Mouse (Mus musculus): ENCODE measurements at regions not wholly inside any gene's neighbourhood (a gene's known extent, or its start where the extent isn't known, plus 50 kb on each side); places are given as distances from the start of the nearest gene placed in this dataset.

GRCm38 (mm10) chr7:95550099-95550498 lies 620.9 kb upstream of the Tenm4 start:
- no peak for DNase-seq (ENCODE audit: low spot score)
- Histone ChIP-seq H3K4me2 (replicated peaks; ENCODE audit: low read depth, low read length) (no peak overlapping the region), H3K4me1 (replicated peaks; ENCODE audit: control insufficient read depth, insufficient read depth, low read length) (no peaks in the 10 kb centered on the region), H3K27me3 (ENCODE audit: control insufficient read depth, insufficient read depth, low read length) (no peaks in the 10 kb centered on the region), H3K27ac (ENCODE audit: low read depth, low read length) (no peak overlapping the region), H3K9ac (ENCODE audit: low read depth, low read length) (no peak overlapping the region), H3K9me3 (ENCODE audit: control insufficient read depth, low read length) (no peaks in the 10 kb centered on the region), H3K36me3 (ENCODE audit: control insufficient read depth, insufficient read depth, low read length) (no peaks in the 10 kb centered on the region), H3K4me3 (ENCODE audit: low read depth, low read length) (no peak overlapping the region)
- 75% methylated on average over 3 of the region's 3 CpGs for WGBS
- no peak for ATAC-seq (ENCODE audit: low FRiP score)

GRCm38 (mm10) chr7:95551798-95552387 lies 619.2 kb upstream of the Tenm4 start:
- Histone ChIP-seq H3K9me3 (ENCODE audit: control insufficient read depth, low read length) (no peaks in the 10 kb centered on the region), H3K4me1 (replicated peaks; ENCODE audit: control insufficient read depth, insufficient read depth, low read length) (no peaks in the 10 kb centered on the region), H3K27me3 (ENCODE audit: control insufficient read depth, insufficient read depth, low read length) (no peaks in the 10 kb centered on the region), H3K27ac (ENCODE audit: low read depth, low read length) (no peak overlapping the region), H3K4me2 (replicated peaks; ENCODE audit: low read depth, low read length) (no peak overlapping the region), H3K36me3 (ENCODE audit: control insufficient read depth, insufficient read depth, low read length) (no peaks in the 10 kb centered on the region), H3K9ac (ENCODE audit: low read depth, low read length) (no peak overlapping the region), H3K4me3 (ENCODE audit: low read depth, low read length) (no peak overlapping the region)
- DNase-seq (ENCODE audit: low spot score) (no peak), ATAC-seq (ENCODE audit: low FRiP score) (no peak)
- WGBS: 88% methylated on average over 3 of the region's 3 CpGs

DNA sequence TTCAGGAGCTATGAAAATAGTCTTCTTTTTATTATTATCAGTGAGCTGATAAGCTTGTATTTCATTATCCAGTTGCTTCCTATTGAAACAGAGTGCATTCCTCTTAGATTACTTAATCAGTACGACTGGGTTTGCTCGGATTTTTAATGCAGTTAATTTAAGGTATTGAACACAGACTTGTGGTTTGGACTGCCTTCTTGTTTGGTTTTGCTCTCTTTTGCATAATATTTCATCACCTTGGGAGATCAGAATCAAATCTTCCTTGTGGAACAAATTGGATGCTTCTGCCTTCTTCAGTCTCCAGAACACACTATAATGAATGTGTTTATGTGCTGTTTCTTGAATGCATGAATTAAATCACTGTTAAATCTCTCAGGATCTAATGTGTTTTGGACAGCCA lies 612.5 kb upstream of the Tenm4 start:
- WGBS: 86% methylated on average over 2 of the region's 2 CpGs
- Histone ChIP-seq H3K27me3 (ENCODE audit: control insufficient read depth, insufficient read depth, low read length) (no peaks in the 10 kb centered on the region), H3K4me1 (replicated peaks; ENCODE audit: control insufficient read depth, insufficient read depth, low read length) (no peaks in the 10 kb centered on the region), H3K27ac (ENCODE audit: low read depth, low read length) (no peak overlapping the region), H3K4me2 (replicated peaks; ENCODE audit: low read depth, low read length) (no peak overlapping the region), H3K9ac (ENCODE audit: low read depth, low read length) (no peak overlapping the region), H3K36me3 (ENCODE audit: control insufficient read depth, insufficient read depth, low read length) (no peaks in the 10 kb centered on the region), H3K9me3 (ENCODE audit: control insufficient read depth, low read length) (no peaks in the 10 kb centered on the region), H3K4me3 (ENCODE audit: low read depth, low read length) (no peak overlapping the region)
- DNase-seq (ENCODE audit: low spot score) (no peak), ATAC-seq (ENCODE audit: low FRiP score) (no peak)

- ATAC-seq (ENCODE audit: low FRiP score) (no peak), DNase-seq (ENCODE audit: low spot score) (no peak)
- WGBS: 96% methylated on average over 2 of the region's 2 CpGs
- Histone ChIP-seq H3K9me3 (ENCODE audit: control insufficient read depth, low read length) (no peaks in the 10 kb centered on the region), H3K4me3 (ENCODE audit: low read depth, low read length) (no peak overlapping the region), H3K27me3 (ENCODE audit: control insufficient read depth, insufficient read depth, low read length) (no peaks in the 10 kb centered on the region), H3K36me3 (ENCODE audit: control insufficient read depth, insufficient read depth, low read length) (no peaks in the 10 kb centered on the region), H3K9ac (ENCODE audit: low read depth, low read length) (no peak overlapping the region), H3K27ac (ENCODE audit: low read depth, low read length) (no peak overlapping the region), H3K4me2 (replicated peaks; ENCODE audit: low read depth, low read length) (no peak overlapping the region), H3K4me1 (replicated peaks; ENCODE audit: control insufficient read depth, insufficient read depth, low read length) (no peaks in the 10 kb centered on the region)
Observed at GRCm38 (mm10) chr7:95578633-95579032, 592.4 kb upstream of the Tenm4 start.

GRCm38 (mm10) chr7:95581325-95581724 lies 589.7 kb upstream of the Tenm4 start:
- H3K27me3 ChIP-seq (ENCODE audit: control insufficient read depth, insufficient read depth, low read length): no peaks in the 10 kb centered on the region
- no peaks in the 10 kb centered on the region for H3K36me3 ChIP-seq (ENCODE audit: control insufficient read depth, insufficient read depth, low read length)
- no peak overlapping the region for H3K4me2 ChIP-seq (replicated peaks; ENCODE audit: low read depth, low read length)
- H3K27ac ChIP-seq (ENCODE audit: low read depth, low read length): no peak overlapping the region
- no peak overlapping the region for H3K4me3 ChIP-seq (ENCODE audit: low read depth, low read length)
- ATAC-seq (ENCODE audit: low FRiP score): no peak
- no peak overlapping the region for H3K9ac ChIP-seq (ENCODE audit: low read depth, low read length)
- 71% methylated on average over 7 of the region's 7 CpGs for WGBS
- DNase-seq (ENCODE audit: low spot score): no peak
- H3K9me3 ChIP-seq (ENCODE audit: control insufficient read depth, low read length): no peaks in the 10 kb centered on the region
- H3K4me1 ChIP-seq (replicated peaks; ENCODE audit: control insufficient read depth, insufficient read depth, low read length): no peaks in the 10 kb centered on the region

GRCm38 (mm10) chr7:95598339-95598738 lies 572.7 kb upstream of the Tenm4 start:
- H3K4me3 ChIP-seq (ENCODE audit: low read depth, low read length): no peak overlapping the region
- H3K27ac ChIP-seq (ENCODE audit: low read depth, low read length): no peak overlapping the region
- H3K4me1 ChIP-seq (replicated peaks; ENCODE audit: control insufficient read depth, insufficient read depth, low read length): no peaks in the 10 kb centered on the region
- DNase-seq (ENCODE audit: low spot score) (no peak), ATAC-seq (ENCODE audit: low FRiP score) (no peak)
- no peak overlapping the region for H3K4me2 ChIP-seq (replicated peaks; ENCODE audit: low read depth, low read length)
- 78% methylated on average over 2 of the region's 2 CpGs for WGBS
- no peak overlapping the region for H3K9ac ChIP-seq (ENCODE audit: low read depth, low read length)
- no peaks in the 10 kb centered on the region for H3K27me3 ChIP-seq (ENCODE audit: control insufficient read depth, insufficient read depth, low read length)
- no peaks in the 10 kb centered on the region for H3K36me3 ChIP-seq (ENCODE audit: control insufficient read depth, insufficient read depth, low read length)
- no peaks in the 10 kb centered on the region for H3K9me3 ChIP-seq (ENCODE audit: control insufficient read depth, low read length)

DNA sequence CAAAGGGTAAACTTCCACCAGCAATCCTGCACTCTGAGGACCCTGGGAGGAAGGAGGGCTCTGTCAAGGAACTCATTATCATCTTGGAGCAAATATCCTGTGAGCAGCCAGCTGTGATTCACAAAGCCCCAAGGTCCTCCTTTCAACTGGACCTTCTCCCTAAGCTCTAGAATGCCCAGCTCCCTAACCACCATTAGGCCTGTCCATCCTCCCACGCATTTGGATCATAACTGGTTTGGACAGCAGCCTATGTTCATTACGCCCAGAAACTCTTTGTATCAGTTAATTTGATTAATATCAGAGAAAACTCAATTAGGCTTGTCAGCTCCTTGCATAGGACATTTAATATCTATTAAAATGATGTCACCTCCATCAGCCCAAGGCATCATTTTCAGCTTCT lies 557.3 kb upstream of the Tenm4 start:
- H3K4me3 ChIP-seq (ENCODE audit: low read depth, low read length): no peak overlapping the region
- H3K4me2 ChIP-seq (replicated peaks; ENCODE audit: low read depth, low read length): no peak overlapping the region
- H3K9ac ChIP-seq (ENCODE audit: low read depth, low read length): no peak overlapping the region
- DNase-seq (ENCODE audit: low spot score): no peak
- no peaks in the 10 kb centered on the region for H3K36me3 ChIP-seq (ENCODE audit: control insufficient read depth, insufficient read depth, low read length)
- ATAC-seq (ENCODE audit: low FRiP score): no peak
- no peaks in the 10 kb centered on the region for H3K27me3 ChIP-seq (ENCODE audit: control insufficient read depth, insufficient read depth, low read length)
- H3K9me3 ChIP-seq (ENCODE audit: control insufficient read depth, low read length): no peaks in the 10 kb centered on the region
- no peak overlapping the region for H3K27ac ChIP-seq (ENCODE audit: low read depth, low read length)
- WGBS: 85% methylated on average over 2 of the region's 2 CpGs
- no peaks in the 10 kb centered on the region for H3K4me1 ChIP-seq (replicated peaks; ENCODE audit: control insufficient read depth, insufficient read depth, low read length)

DNA sequence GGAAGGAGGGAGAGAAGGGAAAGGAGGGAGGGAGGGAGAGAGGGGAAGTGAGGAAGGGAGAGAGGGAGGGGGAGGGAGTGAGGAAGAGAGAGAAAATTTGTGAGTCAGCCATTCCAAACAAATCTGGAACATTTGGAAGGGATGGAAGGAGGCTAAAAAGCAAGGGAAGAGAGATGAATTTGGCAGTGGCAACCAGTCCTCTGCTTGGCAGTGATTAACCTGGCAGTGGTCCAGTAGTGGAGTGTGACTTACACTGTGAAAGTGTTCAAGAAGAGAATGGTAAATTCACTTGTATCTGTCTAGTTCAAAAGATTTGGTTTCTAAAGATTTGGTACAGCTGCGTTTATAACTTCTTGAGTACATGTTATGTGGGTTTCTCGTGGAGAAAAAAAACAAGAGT lies 553.7 kb upstream of the Tenm4 start:
- no peak for DNase-seq (ENCODE audit: low spot score)
- Histone ChIP-seq H3K9me3 (ENCODE audit: control insufficient read depth, low read length) (no peaks in the 10 kb centered on the region), H3K9ac (ENCODE audit: low read depth, low read length) (no peak overlapping the region), H3K27ac (ENCODE audit: low read depth, low read length) (no peak overlapping the region), H3K4me1 (replicated peaks; ENCODE audit: control insufficient read depth, insufficient read depth, low read length) (no peaks in the 10 kb centered on the region), H3K4me2 (replicated peaks; ENCODE audit: low read depth, low read length) (no peak overlapping the region), H3K36me3 (ENCODE audit: control insufficient read depth, insufficient read depth, low read length) (no peaks in the 10 kb centered on the region), H3K27me3 (ENCODE audit: control insufficient read depth, insufficient read depth, low read length) (no peaks in the 10 kb centered on the region), H3K4me3 (ENCODE audit: low read depth, low read length) (no peak overlapping the region)
- no peak for ATAC-seq (ENCODE audit: low FRiP score)
- WGBS: 82% methylated on average over 2 of the region's 2 CpGs

GRCm38 (mm10) chr7:95618170-95618569 lies 552.9 kb upstream of the Tenm4 start:
- H3K9me3 ChIP-seq (ENCODE audit: control insufficient read depth, low read length): no peaks in the 10 kb centered on the region
- ATAC-seq (ENCODE audit: low FRiP score) (no peak), DNase-seq (ENCODE audit: low spot score) (no peak)

More at GRCm38 (mm10) chr7:95618170-95618569, 552.9 kb upstream of the Tenm4 start:
- no peak overlapping the region for H3K4me3 ChIP-seq (ENCODE audit: low read depth, low read length)
- H3K27ac ChIP-seq (ENCODE audit: low read depth, low read length): no peak overlapping the region
- no peak overlapping the region for H3K4me2 ChIP-seq (replicated peaks; ENCODE audit: low read depth, low read length)
- no peaks in the 10 kb centered on the region for H3K27me3 ChIP-seq (ENCODE audit: control insufficient read depth, insufficient read depth, low read length)
- H3K4me1 ChIP-seq (replicated peaks; ENCODE audit: control insufficient read depth, insufficient read depth, low read length): no peaks in the 10 kb centered on the region
- no peak overlapping the region for H3K9ac ChIP-seq (ENCODE audit: low read depth, low read length)
- H3K36me3 ChIP-seq (ENCODE audit: control insufficient read depth, insufficient read depth, low read length): no peaks in the 10 kb centered on the region

Data from hindbrain, embryonic 11.5 days (tissue).